Mouse (Mus musculus): ENCODE measurements around the gene Lhfp.

The Lhfp gene

DNA sequence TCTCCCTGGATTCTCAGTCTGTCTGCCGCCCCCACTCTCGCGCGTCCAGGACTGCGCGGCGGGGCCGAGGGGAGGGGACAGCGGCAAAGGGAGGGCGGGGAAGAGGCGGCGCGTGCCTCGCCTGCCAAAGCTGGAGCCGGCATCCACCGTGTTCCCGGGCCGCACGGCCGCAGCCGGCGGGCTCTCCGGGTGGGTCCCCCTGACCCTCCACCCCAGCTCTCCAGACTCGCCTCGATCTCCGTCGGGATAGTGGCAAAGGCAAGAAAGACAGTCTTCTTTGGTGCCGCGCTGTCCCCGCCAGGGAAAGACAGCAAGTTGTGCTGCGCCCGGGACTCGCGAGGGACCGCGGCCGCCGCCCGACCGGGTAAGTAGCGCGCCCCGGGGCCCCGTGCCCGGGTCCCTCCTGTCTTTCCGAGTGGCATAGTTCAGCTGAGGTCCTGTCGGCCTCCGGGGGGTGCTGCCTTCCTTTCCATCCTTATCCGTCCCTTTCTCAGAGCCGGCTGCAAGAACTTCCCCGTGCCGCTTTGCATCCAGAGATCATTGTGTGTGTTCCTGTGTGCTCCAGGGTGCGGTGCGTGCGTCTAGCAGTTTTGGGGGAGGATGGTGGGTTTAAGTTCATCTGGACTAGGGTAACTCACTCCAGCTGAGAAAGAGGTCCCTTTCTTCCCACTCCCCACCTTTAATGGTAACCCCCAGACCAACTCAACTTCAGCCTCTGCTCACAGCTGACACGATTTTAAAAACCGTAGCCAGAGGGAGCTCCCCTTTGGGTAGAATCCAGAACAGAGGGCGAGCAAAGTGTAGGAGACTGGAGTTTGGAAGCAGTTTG is at the start of gene Lhfp:
Lhfp (plus strand) TSS at position 118 of the 829 bp plus-strand sequence.
- peak; percentile 56 to 58 for DNase-seq (ENCODE audit: low spot score in 2 of 2)

GRCm38 (mm10) chr3:52993296-52993695 is 48.0 kb upstream of the Lhfp start:
- DNase-seq (ENCODE audit: low spot score in 2 of 2) = no peak

DNA sequence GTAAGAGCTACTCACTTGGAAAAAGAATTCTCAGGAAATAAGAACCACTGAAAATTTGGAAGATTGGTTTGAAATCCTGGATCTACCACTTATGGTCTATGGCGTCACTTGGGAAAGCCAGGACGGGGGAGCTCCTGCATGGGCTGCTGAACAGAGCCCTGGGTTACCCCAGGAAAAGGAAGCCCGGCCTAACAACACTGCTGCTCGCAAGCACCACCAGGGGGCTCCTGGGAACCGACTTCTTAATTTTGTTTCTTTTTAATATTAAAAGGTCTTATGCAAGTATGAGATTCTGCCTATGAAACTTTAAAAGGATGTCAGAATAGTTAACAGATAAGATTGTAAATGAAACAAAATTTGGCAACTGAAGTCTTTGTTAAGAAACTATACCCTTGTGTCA is 46.7 kb upstream of the Lhfp start:
- no peak for DNase-seq (ENCODE audit: low spot score in 2 of 2)

GRCm38 (mm10) chr3:52996635-52997034 is 44.7 kb upstream of the Lhfp start:
- no peak for DNase-seq (ENCODE audit: low spot score in 2 of 2)

DNA sequence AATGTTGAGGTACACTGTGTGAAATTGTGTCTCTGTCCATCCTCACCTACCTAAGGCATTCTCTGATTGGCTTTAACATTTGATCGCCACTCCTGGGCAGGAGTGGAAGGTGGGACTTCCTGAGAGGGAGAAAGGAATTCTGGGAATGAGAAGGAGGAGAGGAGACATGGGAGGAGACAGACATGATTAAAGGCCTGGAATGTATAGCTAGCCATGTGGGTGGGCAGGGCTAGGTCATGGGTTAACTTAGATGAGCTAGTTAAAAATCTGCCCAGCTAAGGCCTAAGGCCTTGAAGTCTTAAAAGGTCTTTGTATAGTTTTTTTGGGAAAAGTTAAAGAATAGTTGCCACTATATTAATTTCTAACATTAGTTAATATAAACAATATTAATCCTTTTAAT is 43.9 kb upstream of the Lhfp start:
- DNase-seq (ENCODE audit: low spot score in 2 of 2) = no peak

- DNase-seq (ENCODE audit: low spot score in 2 of 2) = no peak
Measured at GRCm38 (mm10) chr3:52999016-52999744, 42.1 kb upstream of the Lhfp start.

- peak in 1 of 2 experiments; percentile 43 for DNase-seq (ENCODE audit: low spot score in 2 of 2)
Measured at GRCm38 (mm10) chr3:52999996-53000395, 41.3 kb upstream of the Lhfp start.

GRCm38 (mm10) chr3:53002076-53002475 is 39.3 kb upstream of the Lhfp start:
- DNase-seq (ENCODE audit: low spot score in 2 of 2) = no peak

- no peak for DNase-seq (ENCODE audit: low spot score in 2 of 2)
Measured at GRCm38 (mm10) chr3:53004406-53005114, 36.8 kb upstream of the Lhfp start.

DNA sequence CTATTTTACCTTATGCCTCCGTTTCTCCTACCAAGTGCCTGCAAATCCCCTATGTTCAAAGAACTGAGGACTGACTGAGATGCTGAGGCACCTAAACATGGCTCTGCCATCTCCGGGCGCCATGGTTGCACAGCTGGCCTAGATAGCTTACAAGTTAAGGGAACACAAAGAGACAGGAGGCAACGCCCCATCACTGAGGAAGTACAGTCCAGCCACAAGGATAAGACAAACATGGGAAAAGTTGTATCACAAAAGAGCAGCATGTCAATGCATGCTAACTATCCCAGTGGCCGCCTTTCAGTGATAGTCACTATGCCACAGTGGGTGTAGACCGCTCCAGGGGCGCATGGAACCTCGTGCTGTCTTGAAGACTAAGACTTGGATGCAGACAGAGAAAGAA is 33.9 kb upstream of the Lhfp start:
- no peak for DNase-seq (ENCODE audit: low spot score in 2 of 2)

- DNase-seq (ENCODE audit: low spot score in 2 of 2) = peak; percentile 64 to 80
Measured at GRCm38 (mm10) chr3:53016436-53017340, 24.6 kb upstream of the Lhfp start, which contains the start of gene Cog6. Gene Cog6, minus strand, starts transcription at chr3:53017237.

GRCm38 (mm10) chr3:53027333-53027732 is 14.0 kb upstream of the Lhfp start:
- DNase-seq (ENCODE audit: low spot score in 2 of 2) = no peak

DNA sequence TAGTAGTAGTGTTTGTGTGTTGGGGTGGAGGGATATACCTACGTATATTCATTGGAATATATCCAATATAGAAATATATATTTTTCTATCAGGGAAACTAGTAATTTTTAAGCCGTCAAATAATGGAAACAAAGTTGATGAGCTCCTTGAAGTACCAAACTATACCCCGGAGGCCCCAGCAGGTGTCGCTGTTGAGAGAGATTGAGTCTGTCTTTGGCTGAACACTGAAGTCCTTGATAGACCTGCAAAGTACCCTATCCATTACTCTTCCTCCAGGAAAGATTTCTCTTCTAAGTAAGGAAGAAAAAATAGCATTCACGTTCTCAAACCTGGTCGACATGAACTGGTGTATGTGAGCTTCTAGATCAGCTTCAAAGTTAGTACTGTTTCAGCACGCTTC is 12.3 kb upstream of the Lhfp start:
- DNase-seq (ENCODE audit: low spot score in 2 of 2) = peak; percentile 51 to 70

DNA sequence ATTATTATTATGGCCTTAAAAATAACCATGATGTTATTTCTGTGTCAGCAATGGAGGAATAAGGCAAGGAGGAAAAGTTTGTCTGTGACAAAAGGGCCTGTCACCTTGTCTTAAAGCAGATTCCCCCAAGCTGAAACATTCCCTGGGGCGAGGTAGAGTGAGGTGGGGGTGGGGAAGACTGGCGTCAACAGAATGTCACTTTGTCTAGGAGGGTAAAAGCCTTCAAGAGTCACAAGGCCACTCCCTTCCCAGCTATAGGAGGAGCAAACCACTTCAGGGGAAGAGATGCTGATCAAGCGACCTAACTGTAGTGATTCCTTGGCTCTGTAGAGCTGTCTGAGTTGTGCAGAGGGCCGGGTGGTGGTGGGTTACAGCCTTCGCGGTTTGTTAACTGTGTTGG is 9.7 kb upstream of the Lhfp start:
- DNase-seq (ENCODE audit: low spot score in 2 of 2) = no peak

- DNase-seq (ENCODE audit: low spot score in 2 of 2) = no peak
Measured at GRCm38 (mm10) chr3:53032432-53032831, 8.9 kb upstream of the Lhfp start.

- DNase-seq (ENCODE audit: low spot score in 2 of 2) = no peak
Measured at GRCm38 (mm10) chr3:53033448-53033847, 7.9 kb upstream of the Lhfp start.

DNA sequence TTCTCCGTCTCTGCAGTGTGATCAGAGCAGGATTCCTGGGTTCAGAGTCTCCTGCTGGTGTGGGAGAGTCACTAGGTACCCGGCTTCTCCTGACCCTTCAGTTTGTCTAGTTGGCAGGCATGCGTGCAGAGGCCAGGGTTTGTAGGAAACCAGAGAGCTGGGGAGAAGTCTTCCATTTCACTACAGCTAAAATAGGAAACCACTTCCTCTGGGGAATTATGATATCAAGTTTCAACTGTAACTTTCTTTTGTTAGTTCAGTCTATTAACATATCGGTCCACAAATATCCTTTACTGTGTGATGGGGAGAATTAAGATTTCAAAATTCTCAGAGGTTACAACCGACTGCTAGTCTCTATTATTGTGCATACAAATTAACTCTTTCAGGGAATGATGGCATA is 5.3 kb upstream of the Lhfp start:
- no peak for DNase-seq (ENCODE audit: low spot score in 2 of 2)

GRCm38 (mm10) chr3:53036941-53037340 is 4.4 kb upstream of the Lhfp start:
- no peak for DNase-seq (ENCODE audit: low spot score in 2 of 2)

DNA sequence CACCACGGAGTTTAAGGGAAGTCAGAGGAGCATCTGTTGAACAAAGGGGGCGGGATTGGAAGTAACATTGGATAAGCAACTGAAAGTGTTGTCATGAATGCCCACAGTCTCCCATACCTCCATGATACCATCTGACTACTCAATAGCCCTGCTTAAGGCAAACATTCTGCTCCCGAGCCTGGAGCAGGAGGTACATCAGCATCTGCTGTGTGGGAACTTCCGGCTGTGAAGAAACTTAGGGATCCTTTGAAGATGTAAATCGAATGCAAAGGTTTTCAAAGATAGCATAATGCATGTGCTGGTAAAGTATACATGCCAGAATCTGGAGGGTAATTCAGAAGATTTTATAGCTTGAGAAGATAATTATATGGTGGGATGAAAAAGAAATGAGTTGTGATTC is 2.4 kb upstream of the Lhfp start:
- no peak for DNase-seq (ENCODE audit: low spot score in 2 of 2)

- no peak for DNase-seq (ENCODE audit: low spot score in 2 of 2)
Measured at GRCm38 (mm10) chr3:53039746-53040145, 1.6 kb upstream of the Lhfp start.
